Mouse (Mus musculus) megakaryocyte-erythroid progenitor cell, adult 5-6 weeks (primary cell): ENCODE data around the gene Thbs3. TPM values are rescaled to one million over a fixed set of nuclear protein-coding genes. Genes with fewer than 3 reads are reported as not detected.
"Not testable (repeated sequence)": the region's sequence is repeated elsewhere in the genome, so short reads cannot be mapped to it uniquely, and the experiment has no call there.

Experiments
- ATAC-seq: replicated peaks from 2 replicates; pipeline ENCODE4 v1.8.0; 2016; ENCODE audit warnings: mild to moderate bottlenecking, inconsistent platforms; ENCODE audit not compliant: severe bottlenecking, poor library complexity, low FRiP score, low TSS enrichment
- total RNA-seq, 2 experiments: library from RNA; stranded (forward) in 1 of 2; stranded (reverse) in 1 of 2; fragments of 200-1000, 215-1000 nt in 1 of 2; fragments of >200 nt in 1 of 2; fragmentation: Nextera tagmentation in 1 of 2; gene quantifications; 2 replicates each; pipeline ENCODE4 v1.2.3; 2014 to 2017

Thbs3 gene
- total RNA-seq, 2 experiments from 2014 or later: 1.7 to 4.0 TPM

- ATAC-seq: no peak
Measured at GRCm38 (mm10) chr3:89193853-89194252, 21.1 kb upstream of the Thbs3 start.

- ATAC-seq: peak; percentile 97
Measured at GRCm38 (mm10) chr3:89195979-89196877, 18.8 kb upstream of the Thbs3 start.

- no peak for ATAC-seq
Measured at GRCm38 (mm10) chr3:89199839-89200238, 15.1 kb upstream of the Thbs3 start.

GRCm38 (mm10) chr3:89202253-89203141, 12.5 kb upstream of the Thbs3 start, which contains the start of gene Gba:
Gene Gba (plus strand): TSS chr3:89202928.
- ATAC-seq: peak; percentile 84

GRCm38 (mm10) chr3:89203142-89203514, 11.9 kb upstream of the Thbs3 start:
- ATAC-seq: peak; percentile 29; the same call in 1 of the 2 replicates

GRCm38 (mm10) chr3:89206079-89206478, 8.9 kb upstream of the Thbs3 start:
- ATAC-seq: no peak

- ATAC-seq: no peak
Measured at GRCm38 (mm10) chr3:89206695-89207094, 8.3 kb upstream of the Thbs3 start.

- ATAC-seq: no peak
Measured at GRCm38 (mm10) chr3:89208075-89208657, 6.8 kb upstream of the Thbs3 start.

- ATAC-seq: no peak
Measured at GRCm38 (mm10) chr3:89208736-89209135, 6.2 kb upstream of the Thbs3 start.

GRCm38 (mm10) chr3:89209731-89210130, 5.2 kb upstream of the Thbs3 start:
- no peak for ATAC-seq

- ATAC-seq: no peak
Measured at GRCm38 (mm10) chr3:89210162-89210561, 4.8 kb upstream of the Thbs3 start.

GRCm38 (mm10) chr3:89210731-89211130, 4.2 kb upstream of the Thbs3 start:
- no peak for ATAC-seq

- ATAC-seq: peak; percentile 77
Measured at GRCm38 (mm10) chr3:89213803-89214530, 1.0 kb upstream of the Thbs3 start.

GRCm38 (mm10) chr3:89215853-89216252, 873 bp downstream of the Thbs3 start:
- ATAC-seq: peak; percentile 76

- not testable (repeated sequence) for ATAC-seq
Measured at GRCm38 (mm10) chr3:89216407-89216806, 1.4 kb downstream of the Thbs3 start.

GRCm38 (mm10) chr3:89218271-89218670, 3.3 kb downstream of the Thbs3 start:
- ATAC-seq: no peak

GRCm38 (mm10) chr3:89219546-89219945, 4.6 kb downstream of the Thbs3 start:
- ATAC-seq: no peak

- no peak for ATAC-seq
Measured at GRCm38 (mm10) chr3:89221167-89221566, 6.2 kb downstream of the Thbs3 start.

- ATAC-seq: no peak
Measured at GRCm38 (mm10) chr3:89224796-89225195, 9.8 kb downstream of the Thbs3 start.
